In the genomic region with DNA sequence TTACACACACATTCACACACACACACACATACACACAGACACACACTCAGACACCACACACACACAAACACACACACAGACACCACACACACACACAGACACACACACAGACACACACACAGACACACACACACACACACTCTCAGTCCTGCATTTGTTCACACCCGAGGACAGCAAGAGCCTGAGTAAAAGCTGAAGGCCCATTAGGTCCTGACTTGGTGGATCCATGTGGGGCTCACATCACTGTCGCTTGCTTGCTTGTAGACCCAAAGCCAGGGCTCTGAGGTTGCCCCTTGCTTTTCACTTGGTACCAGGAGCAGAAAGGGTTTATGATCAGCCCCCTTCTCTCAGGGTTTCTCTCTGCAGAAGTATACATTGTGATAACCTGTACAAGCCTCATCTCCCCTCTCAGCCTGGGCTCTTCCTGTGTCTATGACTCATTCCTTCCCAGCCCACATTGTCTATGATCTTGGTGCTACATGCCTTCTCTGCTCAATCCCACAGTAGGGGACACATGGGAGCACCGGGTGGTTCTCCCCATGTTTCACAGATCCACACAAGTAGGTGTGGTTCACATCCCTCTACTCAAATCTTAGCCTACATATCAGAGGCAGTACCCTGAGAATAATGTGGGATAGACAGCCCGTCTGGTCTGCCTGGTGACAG, we compare ENCODE assay signal across 33 mouse cellular contexts.
"Had no signal": no experiment of that assay in that cellular context is flagged by ENCODE, and none has a peak within 500 bp of the region (broad histone marks: within the 10 kb centered on the region; RNA-seq: fewer than 3 reads in every experiment).

No protein-coding gene starts in this region.

- H3K4me2 ChIP-seq: heart, embryonic 11.5 days; heart, embryonic 13.5 days; heart, embryonic 15.5 days; hindbrain, embryonic 12.5 days; hindbrain, embryonic 13.5 days; hindbrain, embryonic 14.5 days; hindbrain, embryonic 15.5 days; intestine, embryonic 15.5 days; kidney, embryonic 15.5 days had no signal

- H3K27me3 ChIP-seq: heart, embryonic 13.5 days; heart, embryonic 15.5 days; hindbrain, embryonic 12.5 days; hindbrain, embryonic 13.5 days; hindbrain, embryonic 15.5 days; intestine, embryonic 15.5 days; kidney, embryonic 15.5 days had no signal

- DNase-seq: heart, postnatal 10 days; heart, postnatal 14 days; heart, postnatal 36 days; heart, postnatal 4 days; kidney, adult 11 months; kidney, adult 18-20 months; kidney, adult 2 months; kidney, adult 8-10 months; kidney, adult 9 months; kidney, postnatal 10 days; kidney, postnatal 14 days; kidney, postnatal 25 days; kidney, postnatal 36 days; kidney, postnatal 4 days had no signal

- H3K9ac ChIP-seq: heart, embryonic 13.5 days; heart, embryonic 15.5 days; hindbrain, embryonic 12.5 days; hindbrain, embryonic 13.5 days; hindbrain, embryonic 14.5 days; hindbrain, embryonic 15.5 days; intestine, embryonic 15.5 days; kidney, embryonic 15.5 days had no signal

- ATAC-seq: hindbrain, embryonic 16.5 days; hindbrain, postnatal 0 days; inflammation-experienced regulatory T-cells, adult 6 months; intestine, embryonic 15.5 days; intestine, embryonic 16.5 days; intestine, postnatal 0 days had no signal

- H3K4me1 ChIP-seq: heart, embryonic 10.5 days; heart, embryonic 13.5 days; heart, embryonic 15.5 days; hindbrain, embryonic 10.5 days; hindbrain, embryonic 12.5 days; hindbrain, embryonic 13.5 days; hindbrain, embryonic 15.5 days; intestine, embryonic 15.5 days; kidney, embryonic 15.5 days had no signal

- H3K9me3 ChIP-seq: heart, embryonic 10.5 days; heart, embryonic 13.5 days; heart, embryonic 15.5 days; hindbrain, embryonic 10.5 days; hindbrain, embryonic 12.5 days; hindbrain, embryonic 13.5 days; hindbrain, embryonic 15.5 days; intestine, embryonic 15.5 days; kidney, embryonic 15.5 days had no signal

- H3K27ac ChIP-seq: heart, embryonic 10.5 days; heart, embryonic 13.5 days; heart, embryonic 15.5 days; hindbrain, embryonic 10.5 days; hindbrain, embryonic 12.5 days; hindbrain, embryonic 13.5 days; hindbrain, embryonic 14.5 days; hindbrain, embryonic 15.5 days; hindbrain, postnatal 0 days; intestine, embryonic 15.5 days; kidney, embryonic 15.5 days; kidney, postnatal 0 days; layer of hippocampus, adult 2 months; left cerebral cortex, adult 2 months had no signal

- H3K36me3 ChIP-seq: heart, embryonic 10.5 days; heart, embryonic 13.5 days; heart, embryonic 15.5 days; hindbrain, embryonic 10.5 days; hindbrain, embryonic 12.5 days; hindbrain, embryonic 13.5 days; hindbrain, embryonic 15.5 days; intestine, embryonic 15.5 days; kidney, embryonic 15.5 days had no signal

- H3K4me3 ChIP-seq: heart, embryonic 10.5 days; heart, embryonic 13.5 days; heart, embryonic 15.5 days; hindbrain, embryonic 10.5 days; hindbrain, embryonic 12.5 days; hindbrain, embryonic 13.5 days; hindbrain, embryonic 15.5 days; intestine, embryonic 15.5 days; kidney, embryonic 15.5 days; layer of hippocampus, adult 2 months; left cerebral cortex, adult 2 months had no signal
